ENCODE assay signal across 14 mouse cellular contexts in genomic region chr5:53922149-53922904, GRCm38 (mm10).
DNase-seq lines count a peak whose midpoint lies in the region; ATAC-seq and TF ChIP-seq lines count a peak whose summit lies in the region.
"Had no signal": no experiment of that assay in that cellular context is flagged by ENCODE, and none has a peak within 500 bp of the region (broad histone marks: within the 10 kb centered on the region; RNA-seq: fewer than 3 reads in every experiment).

No protein-coding gene starts in this region.

- no peak overlapping the region for H3K4me2 ChIP-seq in forebrain, embryonic 16.5 days (ENCODE audit: low read length)
- H3K4me2 ChIP-seq in midbrain, embryonic 14.5 days (ENCODE audit: low read length): no peak overlapping the region
- H3K4me2 ChIP-seq: heart, embryonic 12.5 days; kidney, embryonic 15.5 days; limb, embryonic 13.5 days had no signal

- intact Hi-C loops in left cerebral cortex, postnatal 4 days (cut with DNase I): no loop called here

- TF ChIP-seq CTCF in brain, embryonic 14.5 days (IDR thresholded peaks at IDR 0.05; ENCODE audit: borderline replicate concordance, extremely low read depth, insufficient read depth, insufficient read length): no peak

- no peak overlapping the region for H3K4me3 ChIP-seq in forebrain, embryonic 16.5 days (replicated peaks; ENCODE audit: low read length)
- H3K4me3 ChIP-seq in midbrain, embryonic 14.5 days (replicated peaks; ENCODE audit: low read depth, low read length): no peak overlapping the region
- H3K4me3 ChIP-seq: heart, embryonic 12.5 days; kidney, embryonic 15.5 days; limb, embryonic 13.5 days had no signal

- peaks cover 6% of the 10 kb centered on the region; the same call in 1 of the 2 replicates for H3K4me1 ChIP-seq in forebrain, embryonic 16.5 days (replicated peaks; ENCODE audit: control insufficient read depth, insufficient read depth, low read length)
- no peaks in the 10 kb centered on the region for H3K4me1 ChIP-seq in midbrain, embryonic 14.5 days (ENCODE audit: control insufficient read depth, insufficient read depth, low read length)

- H3K9ac ChIP-seq in forebrain, embryonic 16.5 days (replicated peaks; ENCODE audit: low read depth, low read length): no peak overlapping the region
- no peak overlapping the region for H3K9ac ChIP-seq in midbrain, embryonic 14.5 days (replicated peaks; ENCODE audit: low read length)
- H3K9ac ChIP-seq: heart, embryonic 12.5 days; kidney, embryonic 15.5 days; limb, embryonic 13.5 days had no signal

- no peaks in the 10 kb centered on the region for H3K27me3 ChIP-seq in forebrain, embryonic 16.5 days (replicated peaks; ENCODE audit: control insufficient read depth, insufficient read depth, low read length)
- no peaks in the 10 kb centered on the region for H3K27me3 ChIP-seq in midbrain, embryonic 14.5 days (ENCODE audit: control insufficient read depth, insufficient read depth, low read length)
- H3K27me3 ChIP-seq: heart, embryonic 12.5 days; kidney, embryonic 15.5 days; limb, embryonic 13.5 days had no signal

- H3K27ac ChIP-seq in forebrain, embryonic 16.5 days (ENCODE audit: low read length): no peak overlapping the region
- no peak overlapping the region for H3K27ac ChIP-seq in midbrain, embryonic 14.5 days (replicated peaks; ENCODE audit: low read depth, low read length)
- H3K27ac ChIP-seq: kidney, embryonic 15.5 days; limb, embryonic 13.5 days had no signal

- peak; percentile 39 for ATAC-seq in forebrain, embryonic 16.5 days
- ATAC-seq in midbrain, embryonic 14.5 days (ENCODE audit: low FRiP score, low TSS enrichment): peak; percentile 43; the same call in 1 of the 2 replicates
- ATAC-seq: CD4-positive, CD25-positive, alpha-beta regulatory T cell, adult 4 months had no signal

- no peaks in the 10 kb centered on the region for H3K9me3 ChIP-seq in forebrain, embryonic 16.5 days (ENCODE audit: control insufficient read depth, low read length)
- 0 out of 2 replicates have a peak, but pooled peaks cover 5% of the 10 kb centered on the region for H3K9me3 ChIP-seq in midbrain, embryonic 14.5 days (ENCODE audit: control insufficient read depth, low read length)
- H3K9me3 ChIP-seq: heart, embryonic 12.5 days; kidney, embryonic 15.5 days had no signal

- no peak for TF ChIP-seq POLR2A in brain, embryonic 14.5 days (IDR thresholded peaks at IDR 0.05; ENCODE audit: borderline replicate concordance, extremely low read depth, insufficient read depth, insufficient read length, poor library complexity, severe bottlenecking)

- H3K36me3 ChIP-seq in forebrain, embryonic 16.5 days (ENCODE audit: control insufficient read depth, insufficient read depth): no peaks in the 10 kb centered on the region
- H3K36me3 ChIP-seq in midbrain, embryonic 14.5 days (ENCODE audit: control insufficient read depth, insufficient read depth, low read length): no peaks in the 10 kb centered on the region
- H3K36me3 ChIP-seq: heart, embryonic 12.5 days; kidney, embryonic 15.5 days; limb, embryonic 13.5 days had no signal

- WGBS in forebrain, embryonic 16.5 days: 29% methylated on average over 10 of the region's 10 CpGs
- WGBS in midbrain, embryonic 14.5 days: 60% methylated on average over 10 of the region's 10 CpGs

- peak; percentile 72 for DNase-seq in left cerebral cortex, postnatal 4 days
- DNase-seq in left cerebral cortex, adult 9 months (ENCODE audit: low spot score in 2 of 2): no peak
- DNase-seq in brain, embryonic 14.5 days (ENCODE audit: low read depth): peak; percentile 84
- peak; percentile 36 for DNase-seq in midbrain, embryonic 14.5 days
- DNase-seq in ovary, postnatal 10 days (ENCODE audit: low spot score): no peak
- no peak for DNase-seq in kidney, postnatal 36 days
- DNase-seq in thymus, postnatal 25 days: no peak
- DNase-seq: adrenal gland, adult 8-10 months; lung, adult 2 months had no signal

Comparison
In these comparisons a context has a peak if more than half of its experiments do, and no peak if none do; other contexts are left out.
1. DNase-seq: peak in left cerebral cortex, postnatal 4 days (single experiment), brain, embryonic 14.5 days (single experiment) and midbrain, embryonic 14.5 days (single experiment); none in left cerebral cortex, adult 9 months (0 of 2), ovary, postnatal 10 days (single experiment), kidney, postnatal 36 days (0 of 2) and thymus, postnatal 25 days (single experiment).